Mouse (Mus musculus) midbrain, embryonic 14.5 days (tissue): ENCODE results near the gene St5. TPM values are rescaled to one million over a fixed set of nuclear protein-coding genes. Genes with fewer than 3 reads are reported as not detected.

ENCODE experiments used
- ATAC-seq: fragments of 200-750 bp; cut with Nextera tagmentation; 2 replicates; pipeline ENCODE4 v1.8.0; 2017; ENCODE audit warnings: moderate number of reproducible peaks, moderate library complexity; ENCODE audit not compliant: low FRiP score, low TSS enrichment
- DNase-seq: peaks from one replicate; pipeline ENCODE4 v3.0.0-alpha.2; 2015
- H3K27ac ChIP-seq: fragments of 300-500 bp; sonication (generic); replicated peaks from 2 replicates; pipeline ENCODE4 v1.5.1; 2014; ENCODE audit warnings: mild to moderate bottlenecking, low read depth, low read length, moderate library complexity
- H3K27me3 ChIP-seq: fragments of 300-500 bp; sonication (generic); 2 replicates; pipeline ENCODE4 v1.6.1; 2014; ENCODE audit warnings: low read length, control low read depth, mixed read lengths; ENCODE audit not compliant: control insufficient read depth, insufficient read depth
- H3K36me3 ChIP-seq: fragments of 300-500 bp; sonication (generic); 2 replicates; pipeline ENCODE4 v1.6.1; 2014; ENCODE audit warnings: low read length, control low read depth; ENCODE audit not compliant: control insufficient read depth, insufficient read depth
- H3K4me1 ChIP-seq: fragments of 300-500 bp; sonication (generic); 2 replicates; pipeline ENCODE4 v1.6.1; 2014; ENCODE audit warnings: mild to moderate bottlenecking, antibody characterized with exemption, low read length, control low read depth; ENCODE audit not compliant: control insufficient read depth, insufficient read depth
- H3K4me2 ChIP-seq: fragments of 300-500 bp; sonication (generic); 2 replicates; pipeline ENCODE4 v1.6.1; 2014; ENCODE audit warnings: mild to moderate bottlenecking, low read length, moderate library complexity
- H3K4me3 ChIP-seq: fragments of 300-500 bp; sonication (generic); replicated peaks from 2 replicates; pipeline ENCODE4 v1.5.1; 2014; ENCODE audit warnings: low read depth, low read length
- H3K9ac ChIP-seq: fragments of 300-500 bp; sonication (generic); replicated peaks from 2 replicates; pipeline ENCODE4 v1.6.1; 2014; ENCODE audit warnings: mild to moderate bottlenecking, low read length, moderate library complexity
- H3K9me3 ChIP-seq: fragments of 300-500 bp; sonication (generic); 2 replicates; pipeline ENCODE4 v1.6.1; 2016; ENCODE audit warnings: low read length, control low read depth, mixed read lengths; ENCODE audit not compliant: control insufficient read depth
- WGBS: fragments of 180-500 bp; shearing (Covaris S2); extraction: QIAGEN DNeasy Blood & Tissue Kit; methylation state at CpG from one replicate; pipeline ENCODE4 v1.1.7; 2014; 5-methylcytosine and 5-hydroxymethylcytosine counted together
- polyA plus RNA-seq: library from polyadenylated mRNA; unstranded; fragments of >200 nt; fragmentation: Nextera tagmentation; extraction: Ambion mirVana; gene quantifications from 2 replicates; pipeline ENCODE4 v1.2.1, GENCODE M21; 2014

St5 gene
- polyA plus RNA-seq, 1 experiment from 2014 or later: 16.4 TPM

GRCm38 (mm10) chr7:109731626-109732025 lies 28.2 kb upstream of the St5 start, which contains the start of gene Ascl3:
Gene Ascl3 (minus strand): TSS chr7:109731726.
- no peaks in the 10 kb centered on the region for H3K27me3 ChIP-seq
- H3K36me3 ChIP-seq: peaks cover 26% of the 10 kb centered on the region
- no peaks in the 10 kb centered on the region for H3K9me3 ChIP-seq
- H3K4me3 ChIP-seq: no peak within 1 kb of the TSS
- H3K9ac ChIP-seq: no peak within 1 kb of the TSS
- ATAC-seq (no peak), DNase-seq (no peak)
- no peak within 1 kb of the TSS for H3K27ac ChIP-seq
- H3K4me1 ChIP-seq: no peaks in the 10 kb centered on the region
- WGBS: 90% methylated on average over 5 of the region's 5 CpGs
- H3K4me2 ChIP-seq: no peak within 1 kb of the TSS

- Histone ChIP-seq H3K27ac (no peak within 1 kb of the TSS), H3K9ac (no peak within 1 kb of the TSS), H3K36me3 (no peaks in the 10 kb centered on the region), H3K27me3 (no peaks in the 10 kb centered on the region), H3K4me2 (no peak within 1 kb of the TSS), H3K4me3 (no peak within 1 kb of the TSS), H3K9me3 (no peaks in the 10 kb centered on the region), H3K4me1 (no peaks in the 10 kb centered on the region)
- no peak for DNase-seq
- no peak for ATAC-seq
- 91% methylated on average over 5 of the region's 5 CpGs for WGBS
Observed at GRCm38 (mm10) chr7:109723697-109724096, 20.3 kb upstream of the St5 start, which contains the start of gene BC051019. Gene BC051019 (minus strand): TSS chr7:109723850.

- Histone ChIP-seq H3K4me2 (no peak overlapping the region), H3K9me3 (no peaks in the 10 kb centered on the region), H3K4me3 (no peak overlapping the region), H3K27ac (no peak overlapping the region), H3K4me1 (no peaks in the 10 kb centered on the region), H3K9ac (no peak overlapping the region), H3K36me3 (no peaks in the 10 kb centered on the region), H3K27me3 (no peaks in the 10 kb centered on the region)
- ATAC-seq: no peak
- no peak for DNase-seq
- 96% methylated on average over 8 of the region's 8 CpGs for WGBS
Observed at GRCm38 (mm10) chr7:109723114-109723513, 19.7 kb upstream of the St5 start.

DNA sequence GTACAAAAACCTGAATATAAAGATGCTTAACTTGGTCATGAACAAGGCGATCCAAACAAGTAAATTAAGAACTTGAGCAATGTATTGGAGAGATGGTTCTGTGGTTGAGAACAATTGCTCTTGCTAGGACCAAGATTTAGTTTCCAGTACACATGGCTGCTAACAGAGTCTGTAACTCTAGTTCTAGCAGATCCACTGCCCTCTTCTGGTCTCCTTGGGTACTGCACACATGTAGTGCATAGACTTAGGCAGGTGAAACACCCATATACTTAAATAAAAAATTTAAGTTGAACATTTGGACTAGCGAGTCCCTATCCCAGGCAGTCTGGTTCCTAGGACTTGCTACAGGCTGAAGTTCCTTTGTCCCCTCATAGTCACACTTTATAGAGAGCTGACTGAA lies 19.2 kb upstream of the St5 start:
- no peak overlapping the region for H3K27ac ChIP-seq
- ATAC-seq: no peak
- H3K4me2 ChIP-seq: no peak overlapping the region
- H3K27me3 ChIP-seq: no peaks in the 10 kb centered on the region
- no peak for DNase-seq
- no peak overlapping the region for H3K9ac ChIP-seq
- H3K4me3 ChIP-seq: no peak overlapping the region
- no peaks in the 10 kb centered on the region for H3K9me3 ChIP-seq
- WGBS: 97% methylated on average over 2 of the region's 2 CpGs
- no peaks in the 10 kb centered on the region for H3K36me3 ChIP-seq
- no peaks in the 10 kb centered on the region for H3K4me1 ChIP-seq

DNA sequence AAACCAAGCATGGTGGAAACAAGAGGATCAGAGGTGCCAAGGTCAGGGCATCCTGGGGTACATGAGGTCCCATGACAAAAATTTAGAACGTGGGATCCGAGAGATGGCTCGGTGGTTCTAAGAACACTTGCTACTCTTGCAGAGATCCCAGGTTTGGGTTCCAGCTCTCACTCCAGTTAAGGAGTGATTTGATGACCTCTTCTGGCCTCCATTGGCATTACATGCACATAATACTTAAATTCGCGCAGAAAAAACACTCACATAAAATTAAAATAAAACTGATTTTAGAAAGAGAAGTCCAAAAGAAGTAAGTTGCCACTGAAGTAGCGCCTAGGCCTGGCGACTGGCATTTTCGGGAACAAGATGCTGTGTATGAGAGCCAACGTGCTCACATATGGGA lies 15.9 kb upstream of the St5 start:
- H3K4me2 ChIP-seq: no peak overlapping the region
- ATAC-seq (no peak), DNase-seq (peak; percentile 72)
- 63% methylated on average over 9 of the region's 9 CpGs for WGBS
- no peak overlapping the region for H3K27ac ChIP-seq
- no peaks in the 10 kb centered on the region for H3K4me1 ChIP-seq
- H3K9me3 ChIP-seq: no peaks in the 10 kb centered on the region
- no peak overlapping the region for H3K9ac ChIP-seq
- no peaks in the 10 kb centered on the region for H3K27me3 ChIP-seq
- no peaks in the 10 kb centered on the region for H3K36me3 ChIP-seq
- H3K4me3 ChIP-seq: no peak overlapping the region

- H3K4me1 ChIP-seq: no peaks in the 10 kb centered on the region
- H3K4me3 ChIP-seq: no peak overlapping the region
- H3K27me3 ChIP-seq: no peaks in the 10 kb centered on the region
- no peak overlapping the region for H3K27ac ChIP-seq
- H3K36me3 ChIP-seq: peaks cover 16% of the 10 kb centered on the region
- 81% methylated on average over 2 of the region's 2 CpGs for WGBS
- DNase-seq (no peak), ATAC-seq (no peak)
- H3K9me3 ChIP-seq: no peaks in the 10 kb centered on the region
- no peak overlapping the region for H3K9ac ChIP-seq
- no peak overlapping the region for H3K4me2 ChIP-seq
Observed at GRCm38 (mm10) chr7:109713434-109713982, 10.1 kb upstream of the St5 start.

DNA sequence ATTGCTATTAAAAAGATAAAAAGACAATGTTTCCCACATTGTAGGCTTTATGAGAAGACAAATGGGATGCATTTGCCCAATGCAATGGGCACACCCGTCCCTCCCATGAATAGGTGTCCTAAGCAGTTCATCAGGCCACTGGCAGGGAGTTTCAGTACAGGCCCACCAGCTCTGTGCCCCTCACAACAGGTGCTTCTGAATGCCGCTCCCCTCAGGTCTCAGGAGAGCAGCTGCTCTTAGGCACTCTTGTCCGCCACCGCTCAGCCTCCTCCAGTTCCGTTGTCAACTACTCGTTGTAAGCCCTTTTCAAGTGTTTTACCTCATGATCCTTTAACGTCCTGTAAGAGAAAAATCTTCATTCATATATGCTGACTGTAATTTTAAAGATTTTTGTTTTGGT lies 8.8 kb upstream of the St5 start:
- Histone ChIP-seq H3K4me3 (no peak overlapping the region), H3K9ac (no peak overlapping the region), H3K4me1 (no peaks in the 10 kb centered on the region), H3K27me3 (no peaks in the 10 kb centered on the region), H3K27ac (no peak overlapping the region), H3K36me3 (peaks cover 18% of the 10 kb centered on the region), H3K4me2 (no peak overlapping the region), H3K9me3 (no peaks in the 10 kb centered on the region)
- ATAC-seq (no peak), DNase-seq (no peak)
- WGBS: 93% methylated on average over 7 of the region's 7 CpGs

DNA sequence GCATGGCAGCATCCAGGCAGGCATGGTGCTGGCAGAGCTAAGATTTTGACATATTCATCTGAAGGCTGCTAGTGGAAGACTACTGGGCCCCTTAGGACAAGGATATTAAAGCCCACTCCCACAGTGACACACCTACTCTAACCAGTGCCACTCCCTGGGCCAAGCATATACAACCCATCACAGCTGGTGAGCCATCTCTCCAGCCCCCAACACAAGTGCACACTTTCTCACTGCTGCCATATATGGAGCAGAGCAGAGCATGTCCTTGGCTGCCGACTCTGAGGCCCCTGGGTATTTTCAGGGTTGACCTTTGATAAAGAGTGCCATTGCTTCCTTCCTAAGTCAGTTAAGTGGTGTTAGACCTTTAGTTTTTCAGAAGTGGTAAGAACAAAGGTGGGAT lies 6.7 kb upstream of the St5 start:
- DNase-seq: no peak
- Histone ChIP-seq H3K4me2 (no peak overlapping the region), H3K36me3 (peaks cover 18% of the 10 kb centered on the region), H3K4me3 (no peak overlapping the region), H3K9ac (no peak overlapping the region), H3K9me3 (no peaks in the 10 kb centered on the region), H3K4me1 (no peaks in the 10 kb centered on the region), H3K27ac (no peak overlapping the region), H3K27me3 (no peaks in the 10 kb centered on the region)
- WGBS: 91% methylated on average over 1 of the region's 1 CpGs
- no peak for ATAC-seq

DNA sequence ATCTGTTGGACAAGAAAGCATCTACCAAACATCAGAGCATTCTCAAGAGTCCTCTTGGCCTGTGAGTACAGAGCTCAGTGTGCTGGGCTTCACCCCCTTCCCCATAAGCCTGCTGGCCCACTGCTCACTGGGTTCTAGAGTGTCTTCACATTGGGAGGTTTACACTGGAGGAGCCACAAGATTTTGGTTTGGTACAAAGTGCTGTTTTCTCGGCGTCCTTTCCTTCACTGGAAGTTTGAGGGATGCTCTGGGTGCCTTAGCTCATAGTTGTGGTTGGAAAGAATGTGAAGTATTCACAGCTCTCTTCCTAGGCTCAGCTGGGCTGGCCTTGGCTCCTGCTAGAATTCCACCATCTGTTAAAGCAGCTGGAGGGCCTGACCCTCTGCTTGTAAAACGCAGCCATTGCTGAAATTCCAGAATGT lies 5.6 kb upstream of the St5 start:
- Histone ChIP-seq H3K9ac (no peak overlapping the region), H3K27me3 (no peaks in the 10 kb centered on the region), H3K36me3 (peaks cover 18% of the 10 kb centered on the region), H3K4me3 (no peak overlapping the region), H3K9me3 (no peaks in the 10 kb centered on the region), H3K4me1 (no peaks in the 10 kb centered on the region), H3K4me2 (no peak overlapping the region), H3K27ac (no peak overlapping the region)
- 80% methylated on average over 3 of the region's 3 CpGs for WGBS
- DNase-seq (no peak), ATAC-seq (no peak)
